Mouse (Mus musculus) MEL (cell line): ENCODE results near the gene Fanca. TPM values are rescaled to one million over a fixed set of nuclear protein-coding genes. Genes with fewer than 3 reads are reported as not detected.
A peak's percentile ranks its signal among the peaks of the same experiment; 100 is the strongest.

ENCODE experiments used
- DNase-seq: peaks from one replicate; pipeline ENCODE4 v3.0.0; 2011; ENCODE audit warnings: low read depth, low spot score
- H3K27ac ChIP-seq: 2 replicates; pipeline ENCODE4 v1.5.1; 2012; ENCODE audit warnings: low read depth, mild to moderate bottlenecking, control low read depth, low read length, moderate library complexity; ENCODE audit not compliant: control insufficient read depth
- H3K27me3 ChIP-seq, 2 experiments: fragments of 150-350 bp in 1 of 2; sonication (generic) in 1 of 2; 2 replicates each; pipeline ENCODE4 v1.6.1; 2012; ENCODE audit warnings: low read length in 2 of 2, mild to moderate bottlenecking in 2 of 2, improper control_type of control experiment in 1 of 2, moderate library complexity in 1 of 2; ENCODE audit not compliant: insufficient read depth in 2 of 2, control insufficient read depth in 1 of 2
- H3K36me3 ChIP-seq, 2 experiments: 2 replicates each; pipeline ENCODE4 v1.6.1; 2012 to 2014; ENCODE audit warnings: low read length in 2 of 2, improper control_type of control experiment in 1 of 2, inconsistent platforms in 1 of 2, mild to moderate bottlenecking in 1 of 2; ENCODE audit not compliant: insufficient read depth in 2 of 2, control insufficient read depth in 1 of 2
- H3K4me1 ChIP-seq, 2 experiments: fragments of 150-350 bp in 1 of 2; sonication (generic) in 1 of 2; 2 replicates each; pipeline ENCODE4 v1.6.1; 2012; ENCODE audit warnings: low read length in 2 of 2, improper control_type of control experiment in 1 of 2, mild to moderate bottlenecking in 1 of 2; ENCODE audit not compliant: insufficient read depth in 2 of 2, control insufficient read depth in 1 of 2
- H3K4me3 ChIP-seq, 2 experiments: fragments of 150-350 bp in 1 of 2; sonication (generic) in 1 of 2; 2 replicates each; pipeline ENCODE4 v1.5.1; 2012; ENCODE audit warnings: low read depth in 2 of 2, low read length in 2 of 2, mild to moderate bottlenecking in 2 of 2, moderate library complexity in 2 of 2, control low read depth in 1 of 2, improper control_type of control experiment in 1 of 2; ENCODE audit not compliant: control insufficient read depth in 1 of 2, insufficient read depth in 1 of 2
- H3K79me2 ChIP-seq: 2 replicates; pipeline ENCODE4 v1.6.1; 2012; ENCODE audit warnings: mild to moderate bottlenecking, low read length, moderate library complexity; ENCODE audit not compliant: control insufficient read depth, poor library complexity, insufficient read depth
- H3K9ac ChIP-seq: 2 replicates; pipeline ENCODE4 v1.6.1; 2012; ENCODE audit warnings: low read depth, mild to moderate bottlenecking, control low read depth, low read length, moderate library complexity; ENCODE audit not compliant: control insufficient read depth, poor library complexity, severe bottlenecking
- H3K9me3 ChIP-seq: fragments of 150-350 bp; sonication (generic); replicated peaks from 2 replicates; pipeline ENCODE4 v1.6.1; 2012; ENCODE audit warnings: mild to moderate bottlenecking, low read length, improper control_type of control experiment, moderate library complexity; ENCODE audit not compliant: insufficient read depth
- CHD2 ChIP-seq: IDR thresholded peaks from 2 replicates; pipeline ENCODE4 v1.6.1; 2011; ENCODE audit warnings: low read length, improper control_type of control experiment
- CTCF ChIP-seq, 3 experiments: IDR thresholded peaks in 2 of 3; conservative IDR thresholded peaks in 1 of 3; 2 replicates each; pipeline ENCODE4 v1.5.1; 2011 to 2012; ENCODE audit warnings: low read length in 3 of 3, low read depth in 2 of 3, mild to moderate bottlenecking in 2 of 3, improper control_type of control experiment in 1 of 3, inconsistent platforms in 1 of 3, mixed read lengths in 1 of 3, moderate library complexity in 1 of 3; ENCODE audit not compliant: control insufficient read depth in 1 of 3, insufficient read depth in 1 of 3, poor library complexity in 1 of 3, severe bottlenecking in 1 of 3
- E2F4 ChIP-seq: IDR thresholded peaks from 2 replicates; pipeline ENCODE4 v1.6.1; 2011; ENCODE audit warnings: low read depth, low read length, improper control_type of control experiment, borderline replicate concordance
- ELF1 ChIP-seq: IDR thresholded peaks from 2 replicates; pipeline ENCODE4 v1.6.1; 2014; ENCODE audit warnings: low read depth, mild to moderate bottlenecking, inconsistent platforms, low read length, improper control_type of control experiment, moderate library complexity
- EP300 ChIP-seq, 2 experiments: IDR thresholded peaks; 2 replicates each; pipeline ENCODE4 v1.6.1; 2011; ENCODE audit warnings: improper control_type of control experiment in 2 of 2, low read length in 2 of 2, low read depth in 1 of 2, mild to moderate bottlenecking in 1 of 2
- ETS1 ChIP-seq: IDR thresholded peaks from 2 replicates; pipeline ENCODE4 v1.6.1; 2012; ENCODE audit warnings: low read depth, mild to moderate bottlenecking, inconsistent platforms, low read length, improper control_type of control experiment, moderate library complexity
- GATA1 ChIP-seq: IDR thresholded peaks from 2 replicates; pipeline ENCODE4 v1.6.1; 2011; ENCODE audit warnings: low read depth, low read length, improper control_type of control experiment
- HCFC1 ChIP-seq: IDR thresholded peaks from 2 replicates; pipeline ENCODE4 v1.6.1; 2012; ENCODE audit warnings: low read depth, mild to moderate bottlenecking, inconsistent platforms, low read length, improper control_type of control experiment, moderate library complexity
- KAT2A ChIP-seq: conservative IDR thresholded peaks from 2 replicates; pipeline ENCODE4 v1.6.1; 2012; ENCODE audit warnings: low read depth, low read length, improper control_type of control experiment, inconsistent platforms
- MAFK ChIP-seq: IDR thresholded peaks from 2 replicates; pipeline ENCODE4 v1.6.1; 2011; ENCODE audit warnings: low read depth, mild to moderate bottlenecking, low read length, improper control_type of control experiment, borderline replicate concordance
- MAZ ChIP-seq: IDR thresholded peaks from 2 replicates; pipeline ENCODE4 v1.6.1; 2012; ENCODE audit warnings: low read depth, mild to moderate bottlenecking, inconsistent platforms, low read length, improper control_type of control experiment
- MEF2A ChIP-seq: IDR thresholded peaks from 2 replicates; pipeline ENCODE4 v1.6.1; 2014; ENCODE audit warnings: low read depth, mild to moderate bottlenecking, inconsistent platforms, low read length, improper control_type of control experiment; ENCODE audit not compliant: poor library complexity, insufficient replicate concordance, severe bottlenecking; ENCODE audit errors: extremely low read depth
- MXI1 ChIP-seq: IDR thresholded peaks from 2 replicates; pipeline ENCODE4 v1.6.1; 2011; ENCODE audit warnings: mild to moderate bottlenecking, low read depth, low read length, improper control_type of control experiment
- MYB ChIP-seq: IDR thresholded peaks from 2 replicates; pipeline ENCODE4 v1.6.1; 2011; ENCODE audit warnings: mild to moderate bottlenecking, low read depth, low read length, improper control_type of control experiment
- MYC ChIP-seq: IDR thresholded peaks from 2 replicates; pipeline ENCODE4 v1.6.1; 2011; ENCODE audit warnings: low read depth, mild to moderate bottlenecking, low read length, improper control_type of control experiment, moderate library complexity
- NELFE ChIP-seq: IDR thresholded peaks from 2 replicates; pipeline ENCODE4 v1.6.1; 2011; ENCODE audit warnings: low read depth, low read length, improper control_type of control experiment
- POLR2AphosphoS2 ChIP-seq: IDR thresholded peaks from 2 replicates; pipeline ENCODE4 v1.6.1; 2011; ENCODE audit warnings: low read length, improper control_type of control experiment
- POLR2AphosphoS5 ChIP-seq: IDR thresholded peaks from 2 replicates; pipeline ENCODE4 v1.6.1; 2012; ENCODE audit warnings: low read depth, borderline replicate concordance, mild to moderate bottlenecking, inconsistent platforms, low read length, moderate library complexity, mixed read lengths
- RCOR1 ChIP-seq: IDR thresholded peaks from 2 replicates; pipeline ENCODE4 v1.6.1; 2012; ENCODE audit warnings: low read depth, mild to moderate bottlenecking, inconsistent platforms, low read length, improper control_type of control experiment
- SIN3A ChIP-seq: IDR thresholded peaks from 2 replicates; pipeline ENCODE4 v1.6.1; 2012; ENCODE audit warnings: low read length, improper control_type of control experiment, inconsistent platforms
- SMC3 ChIP-seq: IDR thresholded peaks from 2 replicates; pipeline ENCODE4 v1.6.1; 2011; ENCODE audit warnings: low read depth, low read length, improper control_type of control experiment
- TAL1 ChIP-seq: IDR thresholded peaks from 2 replicates; pipeline ENCODE4 v1.6.1; 2012; ENCODE audit warnings: mild to moderate bottlenecking, inconsistent platforms, low read length, moderate library complexity, mixed read lengths
- TBP ChIP-seq: IDR thresholded peaks from 2 replicates; pipeline ENCODE4 v1.8.0; 2011; ENCODE audit warnings: low read depth, low read length, improper control_type of control experiment
- TCF12 ChIP-seq: IDR thresholded peaks from 2 replicates; pipeline ENCODE4 v1.6.1; 2014; ENCODE audit warnings: low read depth, mild to moderate bottlenecking, inconsistent platforms, low read length, improper control_type of control experiment, moderate library complexity
- USF2 ChIP-seq, 2 experiments: IDR thresholded peaks; 2 replicates each; pipeline ENCODE4 v1.6.1; 2011 to 2012; ENCODE audit warnings: improper control_type of control experiment in 2 of 2, low read length in 2 of 2, borderline replicate concordance in 1 of 2, inconsistent platforms in 1 of 2, low read depth in 1 of 2, mild to moderate bottlenecking in 1 of 2; ENCODE audit not compliant: insufficient read depth in 1 of 2
- ZMIZ1 ChIP-seq: IDR thresholded peaks from 2 replicates; pipeline ENCODE4 v1.6.1; 2012; ENCODE audit warnings: low read depth, mild to moderate bottlenecking, inconsistent platforms, low read length, improper control_type of control experiment, moderate library complexity
- polyA plus RNA-seq, 2 experiments: library from polyadenylated mRNA; stranded (reverse) in 1 of 2; unstranded in 1 of 2; fragments of >175 nt in 1 of 2; fragments of >200 nt in 1 of 2; gene quantifications; 2 replicates each; pipeline versions ENCODE4 v1.2.1 to v1.2.4; 2012; ENCODE audit warnings: low replicate concordance in 2 of 2, low read depth in 1 of 2; ENCODE audit not compliant: insufficient read length in 2 of 2, insufficient read depth in 1 of 2, missing spikeins in 1 of 2
- total RNA-seq: library from RNA; depleted of rRNA; stranded (reverse); fragments of 300-350 nt; gene quantifications from 2 replicates; pipeline ENCODE4 v1.2.3, GENCODE M21; 2012

Gene Fanca
- total and polyA plus RNA-seq, 3 experiments: 32.2 to 75.9 TPM; not detected in 1

DNA sequence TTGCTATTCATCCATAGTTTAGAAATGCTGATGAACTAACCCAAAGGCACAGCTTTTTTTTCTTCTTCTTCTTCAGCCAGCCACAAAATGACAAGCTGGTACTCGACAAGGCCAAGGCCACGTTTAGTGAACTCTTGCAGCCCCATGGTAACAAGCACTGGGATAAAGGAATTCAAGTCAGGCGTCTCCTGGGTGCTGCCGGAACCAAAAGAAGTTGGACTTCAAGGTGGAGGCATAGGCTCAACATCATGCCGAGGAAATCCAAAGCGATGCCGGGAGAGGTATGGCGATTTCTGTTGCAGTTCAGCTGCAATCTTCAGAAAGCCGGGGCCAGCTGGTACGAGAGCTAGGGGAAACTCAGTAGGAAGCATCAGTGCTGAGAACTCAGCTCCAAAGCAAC, 79.0 kb downstream of the Fanca start:
- H3K36me3 ChIP-seq: no peaks in the 10 kb centered on the region; a peak in 1 of 4 replicates
- H3K9ac ChIP-seq: no peak overlapping the region
- H3K79me2 ChIP-seq: no peaks in the 10 kb centered on the region; the same call in 1 of the 2 replicates
- H3K4me1 ChIP-seq: peaks cover 0 to 9% of the 10 kb centered on the region in 2 experiments; a peak in 1 of 4 replicates
- no peaks in the 10 kb centered on the region for H3K9me3 ChIP-seq
- H3K27ac ChIP-seq: no peak overlapping the region
- H3K4me3 ChIP-seq: no peak overlapping the region
- no peak for DNase-seq
- no peak for TF ChIP-seq ETS1
- no peak for TF ChIP-seq E2F4
- TF ChIP-seq KAT2A: no peak
- TF ChIP-seq MEF2A: no peak
- TF ChIP-seq SMC3: no peak
- TF ChIP-seq EP300 (IDR thresholded peaks at IDR 0.05; ENCODE audit: low read depth in 1 of 2, low read length in 2 of 2): no peak
- TF ChIP-seq MAFK: no peak
- no peak for TF ChIP-seq RCOR1
- TF ChIP-seq POLR2AphosphoS5: no peak
- no peak for TF ChIP-seq CHD2
- TF ChIP-seq ZMIZ1: no peak
- no peak for TF ChIP-seq TAL1
- H3K27me3 ChIP-seq: no peaks in the 10 kb centered on the region; a peak in 1 of 4 replicates

- peak; percentile 92 for DNase-seq
- TF ChIP-seq POLR2AphosphoS5 (no peak), HCFC1 (peak; percentile 55; the same call in 1 of the 2 replicates), MYB (no peak), E2F4 (no peak), USF2 (IDR thresholded peaks at IDR 0.05; ENCODE audit: borderline replicate concordance in 1 of 2, insufficient read depth in 1 of 2, low read depth in 1 of 2, low read length in 2 of 2) (no peak), TAL1 (no peak), MAFK (no peak), MYC (no peak), SIN3A (peak; percentile 50; the same call in 1 of the 2 replicates), TBP (0 out of 2 replicates have a peak, but pooled peaks have one; percentile 32), MEF2A (no peak), POLR2AphosphoS2 (peak; percentile 30; the same call in 1 of the 2 replicates), MAZ (no peak), MXI1 (peak; percentile 19; the same call in 1 of the 2 replicates), ETS1 (no peak), CTCF (IDR thresholded peaks at IDR 0.05 in 2 of 3, conservative IDR thresholded peaks at IDR 0.05 in 1 of 3; ENCODE audit: control insufficient read depth in 1 of 3, insufficient read depth in 1 of 3, low read depth in 2 of 3, low read length in 3 of 3, poor library complexity in 1 of 3, severe bottlenecking in 1 of 3) (peak; percentile 9 to 45 (median 39); a peak in 4 of 6 replicates), CHD2 (no peak), NELFE (no peak), ZMIZ1 (peak; percentile 45; the same call in 1 of the 2 replicates), TCF12 (no peak), GATA1 (no peak), RCOR1 (no peak), ELF1 (peak; percentile 49; the same call in 1 of the 2 replicates)
- Histone ChIP-seq H3K9ac (peak within 1 kb of the TSS; percentile 71), H3K27ac (no peak within 1 kb of the TSS), H3K79me2 (no peaks in the 10 kb centered on the region; the same call in 1 of the 2 replicates), H3K27me3 (no peaks in the 10 kb centered on the region; a peak in 1 of 4 replicates), H3K4me1 (peaks cover 0 to 9% of the 10 kb centered on the region in 2 experiments; a peak in 1 of 4 replicates), H3K36me3 (no peaks in the 10 kb centered on the region; a peak in 1 of 4 replicates), H3K9me3 (no peaks in the 10 kb centered on the region), H3K4me3 (peak within 1 kb of the TSS; percentile 78 to 90)
Measured at GRCm38 (mm10) chr8:123235520-123236497, 82.6 kb downstream of the Fanca start, which contains the start of gene Spata2l. TSS of gene Spata2l (minus strand) at chr8:123236233.
